Mouse (Mus musculus) right cerebral cortex, postnatal 25 days (tissue): ENCODE results near the gene Batf3.

ENCODE experiments used
- DNase-seq: peaks from one replicate; pipeline ENCODE4 v3.0.0; 2022

Gene Batf3

GRCm38 (mm10) chr1:191086960-191087359, 10.7 kb upstream of the Batf3 start:
- DNase-seq = no peak

GRCm38 (mm10) chr1:191087955-191088354, 9.7 kb upstream of the Batf3 start:
- DNase-seq = no peak

GRCm38 (mm10) chr1:191089355-191089754, 8.3 kb upstream of the Batf3 start:
- no peak for DNase-seq

- no peak for DNase-seq
Observed at GRCm38 (mm10) chr1:191092050-191092449, 5.6 kb upstream of the Batf3 start.

- peak; percentile 49 for DNase-seq
Observed at GRCm38 (mm10) chr1:191093578-191093977, 4.1 kb upstream of the Batf3 start.

- no peak for DNase-seq
Observed at GRCm38 (mm10) chr1:191095019-191095418, 2.6 kb upstream of the Batf3 start.

- DNase-seq = no peak
Observed at GRCm38 (mm10) chr1:191096871-191097681, 571 bp upstream of the Batf3 start.

- no peak for DNase-seq
Observed at GRCm38 (mm10) chr1:191099114-191099513, 1.5 kb downstream of the Batf3 start.

GRCm38 (mm10) chr1:191099772-191100291, 2.2 kb downstream of the Batf3 start:
- DNase-seq = no peak

- DNase-seq = no peak
Observed at GRCm38 (mm10) chr1:191102730-191103370, 5.2 kb downstream of the Batf3 start.

GRCm38 (mm10) chr1:191105246-191105645, 7.6 kb downstream of the Batf3 start:
- DNase-seq = no peak

- DNase-seq = no peak
Observed at GRCm38 (mm10) chr1:191107306-191107705, 9.7 kb downstream of the Batf3 start.

- no peak for DNase-seq
Observed at GRCm38 (mm10) chr1:191109907-191110306, 12.3 kb downstream of the Batf3 start.

GRCm38 (mm10) chr1:191111146-191111545, 13.5 kb downstream of the Batf3 start:
- DNase-seq = no peak

- no peak for DNase-seq
Observed at GRCm38 (mm10) chr1:191114868-191115267, 17.2 kb downstream of the Batf3 start.

GRCm38 (mm10) chr1:191115514-191116238, 18.0 kb downstream of the Batf3 start:
- no peak for DNase-seq

GRCm38 (mm10) chr1:191122744-191123143, 25.1 kb downstream of the Batf3 start:
- DNase-seq = no peak

GRCm38 (mm10) chr1:191123696-191124095, 26.0 kb downstream of the Batf3 start:
- DNase-seq = no peak

GRCm38 (mm10) chr1:191124288-191124687, 26.6 kb downstream of the Batf3 start:
- no peak for DNase-seq

- DNase-seq = peak; percentile 31
Observed at GRCm38 (mm10) chr1:191125811-191126638, 28.4 kb downstream of the Batf3 start.

GRCm38 (mm10) chr1:191131692-191132091, 34.0 kb downstream of the Batf3 start:
- no peak for DNase-seq

- DNase-seq = no peak
Observed at GRCm38 (mm10) chr1:191132240-191132639, 34.6 kb downstream of the Batf3 start.

- DNase-seq = no peak
Observed at GRCm38 (mm10) chr1:191132934-191133333, 35.3 kb downstream of the Batf3 start.
